Mouse (Mus musculus): Measurements from ENCODE around the gene Smurf2. TPM values are rescaled to one million over a fixed set of nuclear protein-coding genes. Genes with fewer than 3 reads are reported as not detected.

Smurf2 gene
- polyA plus RNA-seq, 1 experiment from 2014 or later, result 16.4 TPM

DNA sequence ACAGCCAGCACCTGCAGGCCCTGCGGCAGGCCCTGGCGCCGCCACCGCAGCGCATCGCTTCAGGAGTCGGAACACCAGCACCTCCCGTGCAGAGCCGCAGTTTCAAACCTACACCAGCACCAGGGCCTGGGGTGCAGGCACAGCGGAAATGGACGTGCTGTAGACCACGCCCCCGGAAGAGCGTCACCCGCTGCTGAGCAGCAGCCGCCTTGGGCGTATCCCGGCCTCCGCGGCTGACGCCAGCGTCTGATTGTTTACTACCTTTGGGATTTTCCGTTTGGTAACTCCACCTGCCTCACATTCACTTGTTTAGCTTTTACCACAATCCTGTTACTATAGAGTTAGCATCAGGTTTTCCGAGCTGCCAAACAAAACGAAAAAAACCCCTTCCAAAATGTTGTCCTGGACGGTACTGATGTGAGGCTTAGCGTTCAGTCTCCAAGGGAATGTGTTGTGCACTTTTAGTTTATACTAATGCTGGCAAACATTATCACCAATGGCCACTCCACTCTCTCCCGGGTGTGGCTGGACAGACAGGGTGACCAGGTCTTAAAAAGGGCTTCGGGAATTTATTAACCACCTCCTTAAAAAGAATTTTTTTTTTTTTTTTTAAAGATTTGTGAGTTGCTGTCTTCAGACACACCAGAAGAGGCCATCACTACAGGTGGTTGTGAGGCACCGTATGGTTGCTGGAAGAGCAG, 141.0 kb downstream of the Smurf2 start, which contains the start of gene Polg2:
Gene Polg2, minus strand, starts transcription at position 150 of the 701 bp plus-strand sequence.
- H3K4me2 ChIP-seq (ENCODE audit: low read depth, low read length), result peak within 1 kb of the TSS; percentile 69
- H3K4me3 ChIP-seq (ENCODE audit: low read length), result peak within 1 kb of the TSS; percentile 93
- H3K9me3 ChIP-seq (ENCODE audit: control insufficient read depth, low read length), result no peaks in the 10 kb centered on the region
- H3K27ac ChIP-seq (ENCODE audit: low read length), result peak within 1 kb of the TSS; percentile 98
- H3K36me3 ChIP-seq (ENCODE audit: control insufficient read depth, insufficient read depth, low read length), result peaks cover 38% of the 10 kb centered on the region
- H3K4me1 ChIP-seq (replicated peaks; ENCODE audit: control insufficient read depth, insufficient read depth, low read length), result no peaks in the 10 kb centered on the region
- WGBS, result 1% methylated on average over 30 of the region's 30 CpGs
- ATAC-seq (ENCODE audit: low read depth), result peak; percentile 99
- peak within 1 kb of the TSS; percentile 96 for H3K9ac ChIP-seq (ENCODE audit: low read length)
- H3K27me3 ChIP-seq (ENCODE audit: control insufficient read depth, insufficient read depth, low read depth, low read length), result no peaks in the 10 kb centered on the region

DNA sequence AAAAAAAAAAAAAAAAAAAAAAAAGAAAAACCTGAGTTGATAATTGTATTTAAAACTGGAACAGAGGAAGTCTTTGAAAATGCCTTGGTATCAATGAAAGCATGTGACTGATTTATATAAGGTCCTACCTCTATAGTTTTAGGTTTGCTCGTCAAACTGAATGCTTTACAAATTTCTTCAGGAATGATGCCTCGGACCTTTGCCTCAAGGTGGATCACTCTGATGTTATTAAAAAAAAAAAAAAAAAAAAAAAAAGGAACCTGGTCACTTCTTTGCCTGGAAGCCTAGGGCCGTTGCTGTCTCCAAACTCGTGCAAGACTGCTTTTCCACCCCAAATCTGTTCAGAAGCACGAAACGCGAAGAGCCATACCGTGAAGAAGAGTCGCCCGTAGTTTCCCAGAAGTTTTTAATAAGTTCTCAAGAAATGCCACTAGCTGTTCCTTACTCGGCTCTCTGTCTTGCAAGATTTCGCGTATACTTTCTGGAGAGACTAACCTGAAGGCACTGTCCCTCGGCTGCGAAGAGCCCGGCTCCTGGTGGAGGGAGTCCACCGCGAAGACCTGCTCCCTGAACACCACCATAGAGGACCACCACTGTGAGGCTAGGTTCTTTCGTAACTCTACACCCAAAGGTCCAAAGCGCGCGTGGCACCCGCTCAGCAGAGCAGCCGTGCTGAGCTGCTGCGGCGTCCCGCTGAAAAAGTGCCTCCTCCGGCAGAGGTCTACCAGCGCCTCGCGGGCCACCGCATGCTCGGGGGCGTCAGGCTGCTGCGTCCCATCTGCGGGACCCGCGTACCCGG, 141.7 kb downstream of the Smurf2 start:
- peak; percentile 84 for ATAC-seq (ENCODE audit: low read depth)
- peaks cover 39% of the 10 kb centered on the region for H3K36me3 ChIP-seq (ENCODE audit: control insufficient read depth, insufficient read depth, low read length)
- peak overlapping the region; percentile 98 for H3K27ac ChIP-seq (ENCODE audit: low read length)
- H3K4me3 ChIP-seq (ENCODE audit: low read length), result peak overlapping the region; percentile 93
- peak overlapping the region; percentile 96 for H3K9ac ChIP-seq (ENCODE audit: low read length)
- H3K4me2 ChIP-seq (ENCODE audit: low read depth, low read length), result peak overlapping the region; percentile 69
- WGBS, result 2% methylated on average over 39 of the region's 39 CpGs
- H3K9me3 ChIP-seq (ENCODE audit: control insufficient read depth, low read length), result no peaks in the 10 kb centered on the region
- no peaks in the 10 kb centered on the region for H3K4me1 ChIP-seq (replicated peaks; ENCODE audit: control insufficient read depth, insufficient read depth, low read length)
- no peaks in the 10 kb centered on the region for H3K27me3 ChIP-seq (ENCODE audit: control insufficient read depth, insufficient read depth, low read depth, low read length)

DNA sequence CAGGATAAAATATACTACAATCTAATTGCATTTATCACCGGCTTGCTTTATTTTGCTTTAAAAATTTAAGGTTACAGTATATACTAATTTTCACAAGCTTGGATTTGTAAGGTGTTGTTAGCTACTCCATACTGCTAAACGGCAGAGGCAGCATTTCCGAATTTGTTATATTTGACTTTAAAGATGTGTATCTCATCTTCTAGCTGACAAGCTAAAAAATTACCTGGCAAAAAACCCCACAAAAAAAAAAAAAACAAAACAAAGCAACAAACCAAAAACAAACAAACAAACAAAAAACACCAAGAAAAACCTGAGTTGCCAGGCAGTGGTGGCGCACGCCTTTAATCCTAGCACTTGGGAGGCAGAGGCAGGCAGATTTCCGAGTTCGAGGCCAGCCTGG, 142.4 kb downstream of the Smurf2 start:
- Histone ChIP-seq H3K4me2 (ENCODE audit: low read depth, low read length) (peak overlapping the region; percentile 69), H3K27me3 (ENCODE audit: control insufficient read depth, insufficient read depth, low read depth, low read length) (no peaks in the 10 kb centered on the region), H3K4me3 (ENCODE audit: low read length) (no peak overlapping the region), H3K36me3 (ENCODE audit: control insufficient read depth, insufficient read depth, low read length) (peaks cover 38% of the 10 kb centered on the region), H3K4me1 (replicated peaks; ENCODE audit: control insufficient read depth, insufficient read depth, low read length) (no peaks in the 10 kb centered on the region), H3K9me3 (ENCODE audit: control insufficient read depth, low read length) (no peaks in the 10 kb centered on the region), H3K27ac (ENCODE audit: low read length) (no peak overlapping the region), H3K9ac (ENCODE audit: low read length) (no peak overlapping the region)
- ATAC-seq (ENCODE audit: low read depth), result no peak
- 87% methylated on average over 7 of the region's 7 CpGs for WGBS

DNA sequence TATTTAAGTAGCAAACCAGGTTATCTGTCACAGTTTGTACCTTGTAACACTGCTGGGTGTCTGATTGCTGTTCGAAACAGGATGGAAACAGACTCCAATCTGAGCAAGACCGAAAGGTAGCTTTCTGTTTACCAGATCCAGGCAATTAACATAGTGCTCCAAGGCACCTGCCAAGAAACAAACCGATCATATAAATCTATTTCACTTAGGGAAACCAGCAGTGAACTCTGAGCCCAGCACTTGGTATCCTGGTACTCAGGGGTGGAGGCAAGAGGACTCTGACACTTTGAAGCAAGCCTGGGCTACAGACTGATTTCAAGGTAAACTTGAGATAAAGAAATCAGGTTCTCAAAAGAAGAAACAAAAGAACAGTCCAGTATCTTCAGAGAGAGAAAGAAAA, 143.1 kb downstream of the Smurf2 start:
- Histone ChIP-seq H3K4me1 (replicated peaks; ENCODE audit: control insufficient read depth, insufficient read depth, low read length) (no peaks in the 10 kb centered on the region), H3K4me2 (ENCODE audit: low read depth, low read length) (no peak overlapping the region), H3K27me3 (ENCODE audit: control insufficient read depth, insufficient read depth, low read depth, low read length) (no peaks in the 10 kb centered on the region), H3K36me3 (ENCODE audit: control insufficient read depth, insufficient read depth, low read length) (peaks cover 35% of the 10 kb centered on the region), H3K27ac (ENCODE audit: low read length) (no peak overlapping the region), H3K9me3 (ENCODE audit: control insufficient read depth, low read length) (no peaks in the 10 kb centered on the region), H3K9ac (ENCODE audit: low read length) (no peak overlapping the region), H3K4me3 (ENCODE audit: low read length) (no peak overlapping the region)
- ATAC-seq (ENCODE audit: low read depth), result no peak
- 85% methylated on average over 3 of the region's 3 CpGs for WGBS

DNA sequence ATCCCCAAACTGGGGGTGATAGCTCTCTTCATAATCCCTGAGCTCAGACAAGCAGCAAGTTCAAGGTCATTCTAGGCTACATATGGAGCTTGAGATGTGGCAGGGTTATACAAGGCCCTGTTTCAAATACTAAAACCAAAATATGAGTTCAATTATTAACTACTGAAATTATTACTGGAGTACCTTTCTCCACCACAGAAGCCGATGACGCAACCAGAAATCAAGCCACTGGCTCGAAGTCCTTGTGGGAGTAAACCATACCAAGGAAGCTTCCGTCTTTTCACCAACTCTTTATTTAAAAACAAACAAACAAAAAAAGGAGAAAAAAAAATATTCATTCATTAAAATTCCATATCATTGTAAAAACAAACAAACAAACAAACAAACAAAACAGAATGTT, 143.6 kb downstream of the Smurf2 start:
- H3K4me2 ChIP-seq (ENCODE audit: low read depth, low read length), result no peak overlapping the region
- H3K4me1 ChIP-seq (replicated peaks; ENCODE audit: control insufficient read depth, insufficient read depth, low read length), result no peaks in the 10 kb centered on the region
- no peaks in the 10 kb centered on the region for H3K27me3 ChIP-seq (ENCODE audit: control insufficient read depth, insufficient read depth, low read depth, low read length)
- H3K9ac ChIP-seq (ENCODE audit: low read length), result no peak overlapping the region
- ATAC-seq (ENCODE audit: low read depth), result no peak
- H3K4me3 ChIP-seq (ENCODE audit: low read length), result no peak overlapping the region
- H3K9me3 ChIP-seq (ENCODE audit: control insufficient read depth, low read length), result no peaks in the 10 kb centered on the region
- 85% methylated on average over 4 of the region's 4 CpGs for WGBS
- peaks cover 35% of the 10 kb centered on the region for H3K36me3 ChIP-seq (ENCODE audit: control insufficient read depth, insufficient read depth, low read length)
- H3K27ac ChIP-seq (ENCODE audit: low read length), result no peak overlapping the region

DNA sequence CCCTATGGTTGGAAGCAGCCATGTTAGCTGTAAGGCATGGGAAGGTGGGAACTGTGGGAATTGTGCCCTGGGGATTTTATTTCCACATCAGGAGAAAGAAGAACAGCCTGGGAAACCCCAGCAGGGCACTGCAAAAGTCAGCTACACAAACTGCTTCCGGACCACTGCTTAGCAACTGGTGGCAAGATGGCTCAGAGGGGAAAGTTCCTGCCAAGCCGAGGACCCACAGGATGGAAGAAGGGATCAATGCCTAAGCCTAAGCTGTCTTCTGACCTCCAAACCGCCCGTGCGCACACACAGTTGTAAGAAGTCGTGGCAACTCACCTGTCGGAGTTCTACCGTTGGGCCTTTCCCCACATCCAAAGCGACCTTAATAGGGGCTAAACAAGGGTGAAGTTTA, 147.5 kb downstream of the Smurf2 start:
- Histone ChIP-seq H3K9me3 (ENCODE audit: control insufficient read depth, low read length) (0 out of 2 replicates have a peak, but pooled peaks cover 2% of the 10 kb centered on the region), H3K36me3 (ENCODE audit: control insufficient read depth, insufficient read depth, low read length) (peaks cover 48% of the 10 kb centered on the region), H3K4me1 (replicated peaks; ENCODE audit: control insufficient read depth, insufficient read depth, low read length) (no peaks in the 10 kb centered on the region), H3K27me3 (ENCODE audit: control insufficient read depth, insufficient read depth, low read depth, low read length) (no peaks in the 10 kb centered on the region), H3K4me2 (ENCODE audit: low read depth, low read length) (no peak overlapping the region), H3K4me3 (ENCODE audit: low read length) (no peak overlapping the region), H3K27ac (ENCODE audit: low read length) (no peak overlapping the region), H3K9ac (ENCODE audit: low read length) (no peak overlapping the region)
- no peak for ATAC-seq (ENCODE audit: low read depth)
- WGBS, result 91% methylated on average over 9 of the region's 9 CpGs

DNA sequence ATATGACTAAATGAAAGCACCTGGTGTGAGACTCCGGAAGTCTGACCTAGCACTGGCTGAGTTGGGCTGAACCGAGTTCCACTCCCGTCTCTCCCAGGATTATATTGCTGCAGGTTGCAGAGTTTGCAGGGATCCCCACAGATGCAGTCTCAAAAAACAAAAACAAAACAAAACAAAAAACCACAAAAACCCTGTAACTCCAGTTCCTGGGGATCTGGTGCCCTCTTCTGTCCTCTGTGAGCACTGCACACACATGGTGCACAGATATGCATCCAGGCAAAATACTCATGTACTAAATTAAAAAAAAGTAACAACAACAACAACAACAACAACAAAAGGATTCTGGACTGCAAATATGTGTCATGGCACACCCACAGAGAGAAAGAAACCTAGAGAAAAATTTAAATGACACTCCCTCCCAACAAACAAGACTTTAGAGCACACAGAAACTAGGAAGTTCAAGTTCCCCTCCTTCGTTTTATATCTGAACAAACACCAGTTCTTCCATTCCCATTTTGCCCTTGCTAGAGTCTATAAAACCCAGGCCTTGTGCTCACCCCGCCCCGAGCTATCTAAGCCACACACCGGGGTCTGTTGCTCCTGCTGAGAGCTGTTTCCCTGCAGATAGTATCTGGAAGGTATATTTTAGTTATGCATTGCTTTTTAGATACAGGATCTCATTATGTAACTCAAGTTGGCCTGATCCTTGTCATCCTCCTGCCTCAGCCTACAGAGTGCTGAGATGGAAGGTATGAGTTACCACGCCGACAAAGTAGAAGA, 150.1 kb downstream of the Smurf2 start:
- Histone ChIP-seq H3K9ac (ENCODE audit: low read length) (no peak overlapping the region), H3K4me3 (ENCODE audit: low read length) (no peak overlapping the region), H3K4me1 (replicated peaks; ENCODE audit: control insufficient read depth, insufficient read depth, low read length) (no peaks in the 10 kb centered on the region), H3K4me2 (ENCODE audit: low read depth, low read length) (no peak overlapping the region), H3K9me3 (ENCODE audit: control insufficient read depth, low read length) (peaks cover 6% of the 10 kb centered on the region), H3K27me3 (ENCODE audit: control insufficient read depth, insufficient read depth, low read depth, low read length) (no peaks in the 10 kb centered on the region), H3K27ac (ENCODE audit: low read length) (no peak overlapping the region), H3K36me3 (ENCODE audit: control insufficient read depth, insufficient read depth, low read length) (peaks cover 68% of the 10 kb centered on the region)
- WGBS, result 97% methylated on average over 9 of the region's 9 CpGs
- no peak for ATAC-seq (ENCODE audit: low read depth)
